Mouse (Mus musculus) embryonic facial prominence, embryonic 15.5 days (tissue): Measurements from ENCODE around the gene Olfr550. TPM values are rescaled to one million over a fixed set of nuclear protein-coding genes. Genes with fewer than 3 reads are reported as not detected.
A peak's percentile ranks its signal among the peaks of the same experiment; 100 is the strongest.

Experiments
- ATAC-seq: fragments of 200-750 bp; cut with Nextera tagmentation; 2 replicates; pipeline ENCODE4 v1.8.0; 2017; ENCODE audit warnings: low read depth, moderate TSS enrichment; ENCODE audit not compliant: insufficient number of reproducible peaks, low FRiP score, low TSS enrichment
- H3K27ac ChIP-seq: fragments of 300-500 bp; sonication (generic); replicated peaks from 2 replicates; pipeline ENCODE4 v1.5.1; 2015; ENCODE audit warnings: mild to moderate bottlenecking, inconsistent platforms
- H3K27me3 ChIP-seq: fragments of 300-500 bp; sonication (generic); 2 replicates; pipeline ENCODE4 v1.6.1; 2015; ENCODE audit warnings: inconsistent platforms
- H3K36me3 ChIP-seq: fragments of 300-500 bp; sonication (generic); 2 replicates; pipeline ENCODE4 v1.6.1; 2015; ENCODE audit warnings: mild to moderate bottlenecking, inconsistent platforms
- H3K4me1 ChIP-seq: fragments of 300-500 bp; sonication (generic); 2 replicates; pipeline ENCODE4 v1.6.1; 2015; ENCODE audit warnings: inconsistent platforms
- H3K4me2 ChIP-seq: fragments of 300-500 bp; sonication (generic); replicated peaks from 2 replicates; pipeline ENCODE4 v1.6.1; 2015; ENCODE audit warnings: mild to moderate bottlenecking, inconsistent platforms
- H3K4me3 ChIP-seq: fragments of 300-500 bp; sonication (generic); replicated peaks from 2 replicates; pipeline ENCODE4 v1.5.1; 2015; ENCODE audit warnings: mild to moderate bottlenecking, inconsistent platforms
- H3K9ac ChIP-seq: fragments of 300-500 bp; sonication (generic); 2 replicates; pipeline ENCODE4 v1.6.1; 2015; ENCODE audit warnings: inconsistent platforms
- H3K9me3 ChIP-seq: fragments of 300-500 bp; sonication (generic); replicated peaks from 2 replicates; pipeline ENCODE4 v1.6.1; 2016; ENCODE audit warnings: inconsistent platforms
- WGBS: fragments of 180-500 bp; shearing (Covaris S2); methylation state at CpG from one replicate; pipeline ENCODE4 v1.1.7; 2015; 5-methylcytosine and 5-hydroxymethylcytosine counted together
- polyA plus RNA-seq: library from polyadenylated mRNA; unstranded; fragments of >200 nt; fragmentation: Nextera tagmentation; extraction: Ambion mirVana; gene quantifications from 2 replicates; pipeline ENCODE4 v1.2.1, GENCODE M21; 2015

Olfr550 gene
- polyA plus RNA-seq = 0.20 and 0.68 TPM in 2 replicates

- Histone ChIP-seq H3K27me3 (no peaks in the 10 kb centered on the region), H3K4me2 (no peak within 1 kb of the TSS), H3K36me3 (no peaks in the 10 kb centered on the region), H3K9me3 (no peaks in the 10 kb centered on the region), H3K9ac (no peak within 1 kb of the TSS), H3K4me3 (no peak within 1 kb of the TSS), H3K4me1 (no peaks in the 10 kb centered on the region), H3K27ac (no peak within 1 kb of the TSS)
- WGBS = 87% methylated on average over 8 of the region's 8 CpGs
- ATAC-seq = no peak
Observed at GRCm38 (mm10) chr7:102571142-102571541, at the start of gene Olfr550. TSS of gene Olfr550 (plus strand) at chr7:102571442.

- Histone ChIP-seq H3K27ac (no peak overlapping the region), H3K4me2 (no peak overlapping the region), H3K9ac (no peak overlapping the region), H3K4me1 (no peaks in the 10 kb centered on the region), H3K27me3 (no peaks in the 10 kb centered on the region), H3K9me3 (no peaks in the 10 kb centered on the region), H3K36me3 (no peaks in the 10 kb centered on the region), H3K4me3 (no peak overlapping the region)
- no peak for ATAC-seq
- 57% methylated on average over 1 of the region's 1 CpGs for WGBS
Observed at GRCm38 (mm10) chr7:102529052-102529451, 42.2 kb upstream of the Olfr550 start.

- H3K4me1 ChIP-seq = no peaks in the 10 kb centered on the region
Observed at GRCm38 (mm10) chr7:102534449-102534848, 36.8 kb upstream of the Olfr550 start, which contains the start of gene Olfr547. TSS of gene Olfr547 (plus strand) at chr7:102534749.

GRCm38 (mm10) chr7:102540596-102540995 lies 30.6 kb upstream of the Olfr550 start, which contains the start of gene Olfr548-ps1:
TSS of gene Olfr548-ps1 (plus strand) at chr7:102540896.
- Histone ChIP-seq H3K27me3 (no peaks in the 10 kb centered on the region), H3K4me3 (no peak within 1 kb of the TSS), H3K9ac (no peak within 1 kb of the TSS), H3K27ac (no peak within 1 kb of the TSS), H3K4me1 (no peaks in the 10 kb centered on the region), H3K36me3 (no peaks in the 10 kb centered on the region), H3K4me2 (no peak within 1 kb of the TSS), H3K9me3 (no peaks in the 10 kb centered on the region)
- 82% methylated on average over 2 of the region's 2 CpGs for WGBS
- ATAC-seq = no peak

More at GRCm38 (mm10) chr7:102534449-102534848, 36.8 kb upstream of the Olfr550 start, which contains the start of gene Olfr547:
- Histone ChIP-seq H3K4me3 (no peak within 1 kb of the TSS), H3K27me3 (no peaks in the 10 kb centered on the region), H3K36me3 (no peaks in the 10 kb centered on the region), H3K9ac (no peak within 1 kb of the TSS), H3K9me3 (no peaks in the 10 kb centered on the region), H3K27ac (no peak within 1 kb of the TSS), H3K4me2 (no peak within 1 kb of the TSS)
- 78% methylated on average over 1 of the region's 1 CpGs for WGBS
- ATAC-seq = no peak

- no peak overlapping the region for H3K4me2 ChIP-seq
- H3K4me3 ChIP-seq = no peak overlapping the region
- no peaks in the 10 kb centered on the region for H3K4me1 ChIP-seq
- WGBS = 69% methylated on average over 3 of the region's 3 CpGs
- no peak for ATAC-seq
- H3K27ac ChIP-seq = no peak overlapping the region
- H3K9ac ChIP-seq = no peak overlapping the region
- no peaks in the 10 kb centered on the region for H3K27me3 ChIP-seq
- H3K36me3 ChIP-seq = no peaks in the 10 kb centered on the region
- H3K9me3 ChIP-seq = no peaks in the 10 kb centered on the region
Observed at GRCm38 (mm10) chr7:102541251-102541650, 30.0 kb upstream of the Olfr550 start.

- no peak for ATAC-seq
- 88% methylated on average over 3 of the region's 3 CpGs for WGBS
Observed at GRCm38 (mm10) chr7:102549570-102549969, 21.7 kb upstream of the Olfr550 start, which contains the start of gene Olfr549. TSS of gene Olfr549 (plus strand) at chr7:102549870.

GRCm38 (mm10) chr7:102553279-102553678 lies 18.0 kb upstream of the Olfr550 start:
- no peak overlapping the region for H3K9ac ChIP-seq
- no peaks in the 10 kb centered on the region for H3K9me3 ChIP-seq
- no peaks in the 10 kb centered on the region for H3K36me3 ChIP-seq
- no peaks in the 10 kb centered on the region for H3K4me1 ChIP-seq
- no peak overlapping the region for H3K4me2 ChIP-seq
- H3K27me3 ChIP-seq = no peaks in the 10 kb centered on the region
- no peak overlapping the region for H3K4me3 ChIP-seq
- ATAC-seq = no peak
- no peak overlapping the region for H3K27ac ChIP-seq
- 76% methylated on average over 3 of the region's 3 CpGs for WGBS

More at GRCm38 (mm10) chr7:102549570-102549969, 21.7 kb upstream of the Olfr550 start, which contains the start of gene Olfr549:
- H3K9me3 ChIP-seq = no peaks in the 10 kb centered on the region
- H3K9ac ChIP-seq = no peak within 1 kb of the TSS
- no peaks in the 10 kb centered on the region for H3K27me3 ChIP-seq
- no peaks in the 10 kb centered on the region for H3K4me1 ChIP-seq
- no peaks in the 10 kb centered on the region for H3K36me3 ChIP-seq
- no peak within 1 kb of the TSS for H3K27ac ChIP-seq
- no peak within 1 kb of the TSS for H3K4me3 ChIP-seq
- H3K4me2 ChIP-seq = no peak within 1 kb of the TSS

DNA sequence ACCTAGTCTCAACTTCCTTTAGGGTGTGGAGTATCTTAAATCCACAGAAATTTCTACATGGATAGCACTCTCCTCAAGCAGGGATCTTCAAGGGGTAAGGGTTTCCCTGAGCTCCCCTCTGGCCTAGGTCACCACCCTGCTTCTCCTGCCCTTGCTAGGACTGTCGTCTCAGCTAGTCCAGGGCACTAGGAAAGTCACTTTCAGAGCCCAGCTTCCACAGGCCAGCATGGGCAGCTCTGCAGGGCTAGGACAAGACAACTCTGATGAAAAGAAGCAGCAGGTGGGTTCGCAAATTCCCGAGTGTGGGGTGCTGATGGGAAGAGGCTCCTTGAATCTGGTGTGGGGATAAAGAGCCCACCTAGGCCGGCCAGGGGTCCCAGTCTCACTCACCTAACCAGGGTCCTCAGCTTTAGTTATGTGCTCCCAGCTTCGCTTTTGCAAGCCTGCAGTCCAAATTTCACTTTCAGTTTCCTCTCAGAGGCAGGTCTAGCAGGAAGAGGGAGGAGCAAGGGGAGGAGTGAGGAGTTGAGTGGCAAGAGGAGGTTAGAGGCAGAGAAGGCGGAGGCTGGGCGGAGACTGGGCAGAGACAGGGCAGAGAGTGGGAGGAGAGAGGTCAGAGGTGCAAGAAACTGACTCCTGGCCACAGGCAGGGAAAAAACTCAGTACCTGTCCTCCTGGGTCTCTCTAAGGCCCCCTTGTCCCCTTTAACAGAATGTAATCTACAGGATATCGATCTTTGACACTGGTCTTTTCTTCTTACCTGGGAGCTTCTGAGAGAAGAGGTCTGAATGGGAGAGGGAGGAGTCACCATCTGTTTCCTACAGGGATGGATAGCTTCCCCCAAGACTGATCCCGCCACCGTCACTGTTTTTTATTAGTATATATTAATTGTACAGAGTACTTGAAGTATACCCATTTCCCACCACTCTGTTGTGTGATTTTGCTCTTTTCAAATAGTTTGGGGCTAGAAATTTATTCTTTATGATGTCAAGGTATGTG lies 5.9 kb upstream of the Olfr550 start, which contains the start of gene Trim21:
Gene Trim21, minus strand, starts transcription at position 488 of the 999 bp plus-strand sequence.
- Histone ChIP-seq H3K9ac (peak within 1 kb of the TSS; percentile 28), H3K4me3 (peak within 1 kb of the TSS; percentile 53), H3K36me3 (no peaks in the 10 kb centered on the region), H3K4me1 (no peaks in the 10 kb centered on the region), H3K27me3 (no peaks in the 10 kb centered on the region), H3K4me2 (peak within 1 kb of the TSS; percentile 52), H3K27ac (no peak within 1 kb of the TSS), H3K9me3 (no peaks in the 10 kb centered on the region)
- ATAC-seq = peak; percentile 82
- WGBS = 17% methylated on average over 10 of the region's 10 CpGs

GRCm38 (mm10) chr7:102566219-102566618 lies 5.0 kb upstream of the Olfr550 start:
- Histone ChIP-seq H3K4me1 (no peaks in the 10 kb centered on the region), H3K4me2 (no peak overlapping the region), H3K27me3 (no peaks in the 10 kb centered on the region), H3K9ac (no peak overlapping the region), H3K36me3 (no peaks in the 10 kb centered on the region), H3K27ac (no peak overlapping the region), H3K9me3 (no peaks in the 10 kb centered on the region), H3K4me3 (no peak overlapping the region)
- WGBS = 91% methylated on average over 4 of the region's 4 CpGs
- ATAC-seq = no peak

DNA sequence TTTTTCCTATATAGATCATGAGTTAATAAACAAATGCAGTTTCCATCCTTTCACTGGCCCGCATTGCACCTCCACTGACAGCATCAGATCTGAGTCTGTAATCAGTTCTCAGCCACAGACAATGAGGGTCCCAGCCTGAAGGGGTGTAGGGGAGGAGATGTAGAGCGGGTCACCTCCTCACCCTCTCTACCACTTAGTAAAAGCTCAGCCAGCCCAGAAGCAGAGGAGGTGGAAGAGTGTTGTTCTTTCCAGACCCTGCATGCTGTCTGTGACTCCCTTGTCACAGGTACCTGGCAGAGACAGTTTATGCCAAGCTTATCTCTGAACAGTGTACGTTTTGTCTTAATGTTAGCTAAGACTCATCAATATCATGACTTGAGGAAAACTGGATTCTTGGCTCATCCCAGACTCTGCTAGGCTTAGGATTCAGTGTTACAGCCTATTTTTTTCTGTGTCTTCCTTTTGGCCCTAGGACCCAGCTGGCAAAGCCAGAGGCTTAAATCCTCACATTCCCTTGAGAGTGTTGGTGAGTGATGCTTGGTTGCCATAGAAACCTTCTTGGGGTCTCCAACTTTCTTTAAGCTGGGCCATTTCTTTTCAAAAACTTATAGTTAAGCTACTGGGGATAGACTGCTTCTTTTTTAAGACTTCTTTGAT lies 2.1 kb downstream of the Olfr550 start:
- H3K9me3 ChIP-seq = no peaks in the 10 kb centered on the region
- no peak overlapping the region for H3K4me3 ChIP-seq
- no peaks in the 10 kb centered on the region for H3K4me1 ChIP-seq
- H3K9ac ChIP-seq = no peak overlapping the region
- H3K4me2 ChIP-seq = no peak overlapping the region
- H3K36me3 ChIP-seq = no peaks in the 10 kb centered on the region
- no peak overlapping the region for H3K27ac ChIP-seq
- ATAC-seq = no peak
- no peaks in the 10 kb centered on the region for H3K27me3 ChIP-seq
- 63% methylated on average over 3 of the region's 3 CpGs for WGBS

GRCm38 (mm10) chr7:102575998-102576397 lies 4.8 kb downstream of the Olfr550 start:
- H3K4me2 ChIP-seq = no peak overlapping the region
- H3K36me3 ChIP-seq = no peaks in the 10 kb centered on the region
- H3K27me3 ChIP-seq = no peaks in the 10 kb centered on the region
- 64% methylated on average over 6 of the region's 6 CpGs for WGBS
- no peak overlapping the region for H3K4me3 ChIP-seq
- no peaks in the 10 kb centered on the region for H3K4me1 ChIP-seq
- no peaks in the 10 kb centered on the region for H3K9me3 ChIP-seq
- no peak overlapping the region for H3K9ac ChIP-seq
- H3K27ac ChIP-seq = no peak overlapping the region
- ATAC-seq = no peak
